Mouse (Mus musculus): Measurements from ENCODE around the gene Derl2. TPM values are rescaled to one million over a fixed set of nuclear protein-coding genes. Genes with fewer than 3 reads are reported as not detected.

Gene Derl2
- 30.7 and 32.5 TPM in 2 replicates for polyA plus RNA-seq (2015; fragmentation: Nextera tagmentation; extraction: Ambion mirVana)

GRCm38 (mm10) chr11:71019201-71020068 lies at the start of gene Derl2, which contains the start of gene Mis12:
TSS of gene Derl2 (minus strand) at chr11:71019841.
TSS of gene Mis12 (plus strand) at chr11:71019611.

GRCm38 (mm10) chr11:71033163-71033761 lies 13.6 kb upstream of the Derl2 start, which contains the start of gene 6330403K07Rik:
TSS of gene 6330403K07Rik (minus strand) at chr11:71033513.

GRCm38 (mm10) chr11:71004316-71004773 lies 15.3 kb downstream of the Derl2 start, which contains the start of gene Dhx33:
TSS of gene Dhx33 (minus strand) at chr11:71004437.

GRCm38 (mm10) chr11:70982557-70983228 lies 36.9 kb downstream of the Derl2 start, which contains the start of gene C1qbp:
TSS of gene C1qbp (minus strand) at chr11:70983026.

GRCm38 (mm10) chr11:70969821-70970559 lies 49.7 kb downstream of the Derl2 start, which contains the start of the genes Nup88 and Rpain:
TSS of gene Nup88 (minus strand) at chr11:70969973.
TSS of gene Rpain (plus strand) at chr11:70970213.

Other genes with a start within 250 kb of the Derl2 start
- gene Scimp, start 207.3 kb downstream of the Derl2 start, polyA plus RNA-seq (2015; fragmentation: Nextera tagmentation; extraction: Ambion mirVana) = 0.52 and 1.1 TPM in 2 replicates
- gene Rabep1, start 175.1 kb downstream of the Derl2 start, polyA plus RNA-seq (2015; fragmentation: Nextera tagmentation; extraction: Ambion mirVana) = 19.5 and 21.2 TPM in 2 replicates
- gene Nup88, start 49.9 kb downstream of the Derl2 start, polyA plus RNA-seq (2015; fragmentation: Nextera tagmentation; extraction: Ambion mirVana) = 61.6 and 62.9 TPM in 2 replicates
- 133 and 138 TPM in 2 replicates for gene Rpain, start 49.6 kb downstream of the Derl2 start, polyA plus RNA-seq (2015; fragmentation: Nextera tagmentation; extraction: Ambion mirVana)
- 226 and 246 TPM in 2 replicates for gene C1qbp, start 36.8 kb downstream of the Derl2 start, polyA plus RNA-seq (2015; fragmentation: Nextera tagmentation; extraction: Ambion mirVana)
- gene Dhx33, start 15.4 kb downstream of the Derl2 start, polyA plus RNA-seq (2015; fragmentation: Nextera tagmentation; extraction: Ambion mirVana) = 6.7 and 6.9 TPM in 2 replicates
- 20.0 and 23.0 TPM in 2 replicates for gene Mis12, start 230 bp downstream of the Derl2 start, polyA plus RNA-seq (2015; fragmentation: Nextera tagmentation; extraction: Ambion mirVana)
- gene 6330403K07Rik, start 13.7 kb upstream of the Derl2 start, polyA plus RNA-seq (2015; fragmentation: Nextera tagmentation; extraction: Ambion mirVana) = 6.7 and 11.4 TPM in 2 replicates
- 0.24 and 0.46 TPM in 2 replicates for gene Nlrp1a, start 124.9 kb upstream of the Derl2 start, polyA plus RNA-seq (2015; fragmentation: Nextera tagmentation; extraction: Ambion mirVana)
- gene Nlrp1b, start 210.9 kb upstream of the Derl2 start, polyA plus RNA-seq (2015; fragmentation: Nextera tagmentation; extraction: Ambion mirVana) = 0.20 and 0.24 TPM in 2 replicates

All from spleen, postnatal 0 days (tissue).